13 mouse cellular contexts compared by ENCODE assay signal in the genomic region with DNA sequence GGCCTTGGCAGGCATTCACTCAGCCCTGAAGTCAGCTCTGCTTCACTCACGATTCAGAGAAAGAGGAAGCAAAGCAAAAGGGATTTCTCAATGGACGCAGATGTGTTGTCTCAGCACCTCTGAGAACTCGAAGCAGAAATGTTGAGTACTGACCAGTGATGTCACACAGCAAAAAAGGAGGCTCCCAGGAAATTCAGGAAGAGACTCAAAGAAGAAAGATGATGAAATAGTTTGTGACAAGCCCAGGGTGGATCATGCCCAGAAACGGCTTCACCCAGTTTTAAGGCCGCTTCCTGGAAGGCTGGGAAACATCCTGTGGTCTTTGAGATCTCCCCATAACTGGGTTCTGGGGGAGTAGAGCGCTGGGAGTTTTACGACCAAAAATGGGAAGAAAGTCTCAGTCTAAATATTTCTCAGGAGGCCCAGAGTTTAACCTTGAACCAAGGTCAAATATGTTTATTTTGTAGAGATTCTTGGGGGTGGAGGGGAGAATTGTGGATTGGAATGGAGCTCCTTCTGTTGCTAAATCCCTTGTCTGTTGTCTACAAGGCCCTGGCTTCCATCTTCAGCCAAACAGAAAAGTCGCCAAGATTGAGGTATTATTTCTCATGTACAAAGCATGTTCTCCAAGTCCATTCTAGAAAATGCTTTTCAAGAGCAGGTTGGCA. TPM values are rescaled to one million over a fixed set of nuclear protein-coding genes. Genes with fewer than 3 reads are reported as not detected.
DNase-seq lines count a peak whose midpoint lies in the region; ATAC-seq lines count a peak whose summit lies in the region.
"Had no signal": no experiment of that assay in that cellular context is flagged by ENCODE, and none has a peak within 500 bp of the region (broad histone marks: within the 10 kb centered on the region; RNA-seq: fewer than 3 reads in every experiment).

Gene 6030452D12Rik, plus strand, starts transcription at position 505 of the 668 bp plus-strand sequence.

- no peaks in the 10 kb centered on the region for H3K9me3 ChIP-seq in liver, embryonic 11.5 days (ENCODE audit: control insufficient read depth, low read length)
- H3K9me3 ChIP-seq in stomach, embryonic 14.5 days (ENCODE audit: control insufficient read depth, low read depth, low read length), result no peaks in the 10 kb centered on the region; the same call in 1 of the 2 replicates
- no peaks in the 10 kb centered on the region for H3K9me3 ChIP-seq in hindbrain, embryonic 12.5 days (replicated peaks)

- H3K9ac ChIP-seq in liver, embryonic 11.5 days (ENCODE audit: low read depth, low read length), result no peak within 1 kb of the TSS
- no peak within 1 kb of the TSS for H3K9ac ChIP-seq in stomach, embryonic 14.5 days (replicated peaks; ENCODE audit: low read depth, low read length)
- no peak within 1 kb of the TSS for H3K9ac ChIP-seq in hindbrain, embryonic 12.5 days

- peak; percentile 23 for DNase-seq in layer of hippocampus, adult 9-11 months
- DNase-seq in layer of hippocampus, adult 18-20 months (ENCODE audit: low spot score in 2 of 2), result no peak
- no peak for DNase-seq in liver, embryonic 11.5 days (ENCODE audit: low spot score)
- no peak for DNase-seq in cerebellum, adult 11 months
- no peak for DNase-seq in adrenal gland, postnatal 10 days
- DNase-seq: cerebellum, adult 11-12 months; thymus, postnatal 25 days had no signal

- peak; percentile 81 for ATAC-seq in common myeloid progenitor, adult 5-6 weeks (replicated peaks; ENCODE audit: low read depth, poor library complexity, severe bottlenecking)
- ATAC-seq in liver, embryonic 11.5 days (replicated peaks; ENCODE audit: low FRiP score), result no peak
- no peak for ATAC-seq in stomach, embryonic 14.5 days (ENCODE audit: insufficient number of reproducible peaks, insufficient read depth, low FRiP score, low read depth)
- no peak for ATAC-seq in hindbrain, embryonic 12.5 days (ENCODE audit: low FRiP score)
- ATAC-seq: Patski had no signal

- H3K4me3 ChIP-seq in liver, embryonic 11.5 days (ENCODE audit: low read depth, low read length), result no peak within 1 kb of the TSS
- H3K4me3 ChIP-seq in stomach, embryonic 14.5 days (ENCODE audit: low read depth, low read length), result no peak within 1 kb of the TSS
- H3K4me3 ChIP-seq in hindbrain, embryonic 12.5 days, result no peak within 1 kb of the TSS

- H3K27me3 ChIP-seq in liver, embryonic 11.5 days (replicated peaks; ENCODE audit: control insufficient read depth, insufficient read depth, low read length), result no peaks in the 10 kb centered on the region
- H3K27me3 ChIP-seq in stomach, embryonic 14.5 days (ENCODE audit: control insufficient read depth, insufficient read depth, low read length), result no peaks in the 10 kb centered on the region
- H3K27me3 ChIP-seq in hindbrain, embryonic 12.5 days, result peaks cover 2% of the 10 kb centered on the region; the same call in 1 of the 2 replicates
- H3K27me3 ChIP-seq: Patski had no signal

- no peaks in the 10 kb centered on the region for H3K36me3 ChIP-seq in liver, embryonic 11.5 days (ENCODE audit: control insufficient read depth, insufficient read depth, low read length)
- H3K36me3 ChIP-seq in stomach, embryonic 14.5 days (ENCODE audit: control insufficient read depth, insufficient read depth, low read length), result no peaks in the 10 kb centered on the region
- no peaks in the 10 kb centered on the region for H3K36me3 ChIP-seq in hindbrain, embryonic 12.5 days

- H3K4me2 ChIP-seq in liver, embryonic 11.5 days, result no peak within 1 kb of the TSS
- no peak within 1 kb of the TSS for H3K4me2 ChIP-seq in stomach, embryonic 14.5 days (replicated peaks; ENCODE audit: low read depth, low read length)
- H3K4me2 ChIP-seq in hindbrain, embryonic 12.5 days (replicated peaks), result no peak within 1 kb of the TSS

- whole genome bisulfite sequencing in liver, embryonic 11.5 days, result 64% methylated on average over 8 of the region's 8 CpGs
- WGBS in stomach, embryonic 14.5 days, result 40% methylated on average over 8 of the region's 8 CpGs
- 79% methylated on average over 8 of the region's 8 CpGs for WGBS in hindbrain, embryonic 12.5 days

- no peaks in the 10 kb centered on the region for H3K4me1 ChIP-seq in liver, embryonic 11.5 days (replicated peaks; ENCODE audit: control insufficient read depth, insufficient read depth, low read length)
- H3K4me1 ChIP-seq in stomach, embryonic 14.5 days (ENCODE audit: control insufficient read depth, insufficient read depth, low read length), result peaks cover 6% of the 10 kb centered on the region; the same call in 1 of the 2 replicates
- no peaks in the 10 kb centered on the region for H3K4me1 ChIP-seq in hindbrain, embryonic 12.5 days

- H3K27ac ChIP-seq in liver, embryonic 11.5 days (ENCODE audit: low read depth, low read length), result peak within 1 kb of the TSS; percentile 29
- peak within 1 kb of the TSS; percentile 75 for H3K27ac ChIP-seq in stomach, embryonic 14.5 days (ENCODE audit: low read length)
- H3K27ac ChIP-seq in hindbrain, embryonic 12.5 days, result no peak within 1 kb of the TSS

RNA-seq across cellular contexts. Expression of gene 6030452D12Rik, which starts in this region (rescaled TPM):
- total RNA-seq in layer of hippocampus, adult 18-20 months (2021), result not detected
- not detected in 2 replicates for total RNA-seq in common myeloid progenitor, adult 5-6 weeks (2017)
- polyA plus RNA-seq in liver, embryonic 11.5 days (2014; fragmentation: Nextera tagmentation; extraction: Ambion mirVana), result not detected in 2 replicates
- not detected in 2 replicates for polyA plus RNA-seq in stomach, embryonic 14.5 days (2014; fragmentation: Nextera tagmentation; extraction: Ambion mirVana)
- polyA plus RNA-seq in hindbrain, embryonic 12.5 days (2016; fragmentation: Nextera tagmentation; extraction: Ambion mirVana), result not detected in 2 replicates
- not detected for total RNA-seq in adrenal gland, postnatal 10 days (2021)
- polyA plus RNA-seq: heart, embryonic 14.5 days; large intestine, adult 2 months; Patski had no signal

Comparison
In these comparisons a context has a peak if more than half of its experiments do, and no peak if none do; other contexts are left out.
1. Peak in ATAC-seq in common myeloid progenitor, adult 5-6 weeks; RNA of the gene not detected or under 1 TPM.